Mouse (Mus musculus): ENCODE measurements around the gene Tas1r2.

Tas1r2 gene

GRCm38 (mm10) chr4:139653238-139653637 is at the start of gene Tas1r2:
TSS of gene Tas1r2 (plus strand) at chr4:139653538.
- no peak for DNase-seq

DNA sequence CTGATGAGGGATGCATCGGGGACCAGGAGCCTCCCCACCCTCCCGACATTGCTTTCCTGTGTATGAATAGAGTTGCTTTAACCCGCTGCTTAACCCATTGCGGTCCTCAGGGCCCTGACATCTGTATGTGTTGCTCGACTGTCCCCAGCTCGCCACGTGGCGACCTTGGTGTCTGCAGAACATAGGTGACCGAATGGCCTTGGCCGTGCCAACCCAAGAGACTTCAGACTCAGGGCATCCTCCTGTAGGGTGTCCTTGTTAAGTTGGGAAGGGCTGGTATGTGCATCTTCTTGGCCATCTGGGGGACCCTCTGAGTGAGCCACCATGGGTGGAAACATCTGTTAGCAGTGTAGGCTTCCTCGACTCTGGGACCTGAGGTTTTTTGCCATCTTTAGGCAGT is 48.1 kb upstream of the Tas1r2 start:
- no peak for DNase-seq

DNA sequence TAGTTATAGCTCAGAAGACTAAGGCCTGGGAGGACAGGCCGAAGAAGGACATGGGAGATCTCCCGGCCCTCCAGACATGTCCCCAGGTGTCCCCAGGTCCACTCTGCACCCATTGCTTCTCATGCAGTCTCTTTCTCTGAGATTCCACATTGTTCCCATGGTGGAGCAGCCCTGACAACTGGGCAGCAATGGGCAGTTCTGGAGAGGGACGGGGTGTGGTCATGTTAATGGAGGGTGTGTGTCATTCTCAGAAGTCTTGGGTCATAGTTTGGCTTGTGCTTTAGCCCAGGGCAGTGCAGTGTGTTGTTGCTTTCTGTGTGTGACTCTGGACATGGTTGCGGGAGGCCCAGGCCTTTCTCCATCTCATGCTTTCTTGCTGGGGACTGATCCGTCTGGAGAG is 46.6 kb upstream of the Tas1r2 start:
- no peak for DNase-seq

DNA sequence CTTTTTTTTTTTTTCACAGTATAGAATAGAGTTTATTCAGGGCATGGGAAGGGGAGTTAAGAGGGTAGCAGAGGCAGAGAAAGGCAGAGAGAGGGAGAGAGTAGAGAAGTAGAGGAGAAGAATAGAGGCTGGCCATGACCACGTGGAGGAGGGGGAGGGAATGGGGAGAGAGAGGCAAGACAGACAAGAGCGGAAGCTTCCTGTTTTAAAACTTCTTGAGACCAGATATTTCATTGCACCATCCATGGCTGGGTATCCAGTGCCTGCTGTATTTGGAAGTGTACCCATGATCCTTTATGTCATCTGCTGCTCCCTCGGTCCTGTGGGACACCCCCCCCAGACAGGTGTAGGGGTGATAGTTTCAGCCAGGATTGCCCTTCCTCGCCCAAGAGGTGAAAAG is 44.4 kb upstream of the Tas1r2 start:
- DNase-seq = no peak

GRCm38 (mm10) chr4:139610954-139611353 is 42.4 kb upstream of the Tas1r2 start:
- no peak for DNase-seq

DNA sequence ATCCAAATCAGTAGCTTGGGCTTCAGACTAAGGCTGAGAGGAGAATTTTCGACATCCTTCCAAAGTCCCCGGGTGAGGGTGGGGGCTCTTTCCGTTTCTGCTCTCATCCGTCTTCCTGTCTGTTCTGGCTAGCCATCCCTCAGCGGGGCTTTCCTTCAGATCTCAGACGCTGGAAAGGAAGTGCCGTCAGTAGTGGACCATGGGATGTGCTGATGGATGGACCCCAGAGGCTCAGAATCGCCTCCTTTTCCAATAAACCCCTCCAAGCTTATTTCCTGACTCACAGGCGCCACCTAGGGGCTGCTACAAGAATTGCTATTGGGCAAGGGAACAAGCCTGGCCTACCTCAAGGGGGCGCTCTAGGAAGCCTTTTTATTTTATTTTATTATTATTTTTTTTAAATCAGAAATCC is 41.8 kb upstream of the Tas1r2 start:
- DNase-seq = peak; percentile 89

- DNase-seq = no peak
Measured at GRCm38 (mm10) chr4:139614524-139615260, 38.6 kb upstream of the Tas1r2 start.

- DNase-seq = peak; percentile 76
Measured at GRCm38 (mm10) chr4:139616276-139617000, 36.9 kb upstream of the Tas1r2 start.

DNA sequence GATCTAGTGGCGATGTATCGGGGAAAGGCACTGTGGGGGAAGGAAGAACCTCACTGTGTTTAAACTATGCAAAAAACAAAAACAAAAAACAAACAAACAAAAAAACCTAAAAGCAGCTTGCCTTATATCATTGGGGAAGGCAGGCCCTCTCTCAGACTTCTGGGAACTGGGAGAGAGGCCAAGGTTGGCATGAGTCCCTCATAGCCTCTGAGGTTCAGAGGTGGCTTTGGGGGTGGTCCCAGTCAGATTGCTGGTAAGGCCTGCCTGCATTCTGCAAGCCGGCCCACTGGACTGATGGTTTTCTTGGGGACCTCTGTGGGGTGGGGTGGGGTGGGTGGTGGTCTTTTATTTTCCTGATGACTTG is 36.4 kb upstream of the Tas1r2 start:
- DNase-seq = no peak

GRCm38 (mm10) chr4:139619765-139620164 is 33.6 kb upstream of the Tas1r2 start:
- no peak for DNase-seq

DNA sequence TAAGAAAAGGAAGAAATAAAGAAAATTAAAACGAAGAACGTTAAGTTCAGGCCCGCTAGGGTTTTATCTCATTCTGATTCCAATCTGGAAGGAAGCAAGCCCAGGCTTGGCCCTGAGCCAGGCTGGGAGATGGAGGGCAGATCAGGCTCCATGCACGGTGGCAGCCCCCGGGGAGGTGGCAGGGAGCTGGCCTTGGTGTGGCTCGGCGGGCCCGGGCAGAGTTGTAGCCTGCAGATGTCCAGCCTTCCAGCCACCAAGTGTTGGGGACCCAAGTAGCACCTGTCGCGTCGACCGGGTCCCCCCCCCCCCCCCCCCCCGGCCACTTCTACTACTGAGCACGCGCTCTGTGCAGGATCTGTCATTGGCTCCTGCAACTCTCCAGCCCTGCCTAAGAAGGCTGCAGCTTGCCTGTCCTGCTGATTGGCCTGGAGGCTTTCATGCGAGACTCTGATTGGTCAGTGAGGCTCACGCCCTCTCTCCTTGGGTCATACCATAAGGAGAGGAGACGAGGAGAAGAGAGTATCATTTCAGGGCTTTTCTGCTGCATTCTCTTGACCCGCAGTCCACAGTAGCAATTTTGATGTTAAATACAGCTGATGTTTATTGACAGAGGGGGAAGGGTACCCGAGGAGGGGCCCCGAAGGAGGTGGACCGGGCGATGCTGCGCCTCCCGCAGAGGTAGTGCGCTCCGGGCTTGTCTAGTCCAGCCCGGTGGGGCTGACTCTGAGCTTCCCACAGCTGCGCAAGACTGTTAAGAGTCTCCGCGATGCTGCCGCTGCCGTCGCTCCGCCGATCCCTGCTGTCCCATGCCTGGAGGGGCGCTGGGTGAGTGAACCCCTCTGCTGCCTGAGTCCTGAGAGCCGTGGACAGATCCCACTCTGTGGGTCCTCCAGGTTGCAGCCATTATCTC is 30.7 kb upstream of the Tas1r2 start, which contains the start of gene Aldh4a1:
Gene Aldh4a1 (plus strand): TSS at position 494 of the 910 bp plus-strand sequence.
- DNase-seq = peak; percentile 85

GRCm38 (mm10) chr4:139623434-139624115 is 29.8 kb upstream of the Tas1r2 start:
- DNase-seq = peak; percentile 28

DNA sequence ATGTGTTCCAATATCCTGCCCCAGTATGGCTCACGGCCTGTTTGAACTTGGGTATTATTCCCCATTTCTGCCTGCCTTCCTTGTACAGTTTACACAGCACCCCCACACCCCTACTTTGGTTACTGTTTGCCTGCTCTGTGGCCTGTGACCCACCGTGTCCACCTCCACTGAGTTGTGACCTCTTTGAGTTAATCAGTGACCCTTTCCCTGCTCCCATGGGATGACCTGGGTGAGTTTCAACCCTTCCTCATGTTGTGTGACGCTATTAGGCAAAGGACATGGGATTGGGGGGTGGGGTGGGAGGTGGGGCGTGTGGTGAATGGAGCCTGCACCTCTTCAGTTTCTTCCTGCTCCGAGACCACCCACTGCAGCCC is 29.2 kb upstream of the Tas1r2 start:
- DNase-seq = no peak

DNA sequence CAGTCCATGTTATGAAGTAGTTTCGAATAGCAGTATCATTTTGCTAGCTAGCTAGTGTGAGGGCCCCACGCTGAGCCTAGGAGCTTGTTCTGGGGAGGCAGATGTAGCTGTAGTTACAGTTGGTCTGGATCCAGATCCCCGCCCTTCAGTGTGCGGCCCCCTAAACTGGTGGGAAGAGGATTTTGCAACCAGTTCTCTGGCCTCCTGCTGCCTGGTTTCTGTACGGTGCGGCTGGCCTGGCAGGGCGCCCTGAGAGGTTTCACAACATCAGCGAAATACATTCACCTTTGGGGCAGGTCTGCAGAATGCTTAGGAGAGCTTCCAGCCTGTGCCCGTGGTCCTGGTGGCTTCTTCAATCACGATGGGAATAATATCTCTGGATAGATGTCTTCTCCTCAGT is 28.6 kb upstream of the Tas1r2 start:
- DNase-seq = no peak

DNA sequence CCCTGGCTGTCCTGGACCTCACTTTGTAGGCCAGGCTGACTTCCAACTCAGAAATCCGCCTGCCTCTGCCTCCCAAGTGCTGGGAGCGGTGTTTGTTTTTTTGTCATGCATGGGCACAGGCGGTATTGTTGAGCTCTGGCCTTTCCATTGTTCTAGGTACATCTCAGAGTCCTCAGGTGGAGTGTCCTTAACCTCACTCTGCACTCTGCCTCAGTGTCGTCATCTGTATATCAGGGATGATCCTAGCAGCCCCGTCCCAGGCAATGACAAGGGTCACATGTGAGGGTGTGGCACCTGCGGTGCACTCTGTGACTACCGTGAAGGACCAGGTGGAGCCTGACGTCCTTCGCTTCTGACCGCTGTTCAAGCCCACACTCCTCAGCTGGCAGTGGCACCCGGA is 26.0 kb upstream of the Tas1r2 start:
- no peak for DNase-seq

- DNase-seq = peak; percentile 50
Measured at GRCm38 (mm10) chr4:139630171-139630570, 23.2 kb upstream of the Tas1r2 start.

GRCm38 (mm10) chr4:139631141-139631540 is 22.2 kb upstream of the Tas1r2 start:
- DNase-seq = no peak

- no peak for DNase-seq
Measured at GRCm38 (mm10) chr4:139631569-139632253, 21.6 kb upstream of the Tas1r2 start.

DNA sequence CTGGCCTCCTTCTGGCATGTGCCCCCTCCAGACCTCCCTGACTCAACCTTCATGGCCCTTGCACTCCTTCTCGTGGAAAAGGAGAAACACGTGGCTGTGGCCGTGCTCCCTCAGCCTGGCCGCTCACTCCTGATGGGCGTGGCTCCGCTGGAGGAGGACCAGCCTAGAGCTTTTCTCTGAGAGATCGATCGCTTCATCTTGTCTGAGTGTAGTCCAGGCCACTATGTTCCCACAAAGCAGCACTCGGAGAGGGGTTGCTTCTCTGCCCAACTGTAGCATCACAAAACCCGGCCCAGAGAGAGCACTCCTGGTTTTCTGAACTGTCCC is 21.1 kb upstream of the Tas1r2 start:
- DNase-seq = no peak

- peak; percentile 87 for DNase-seq
Measured at GRCm38 (mm10) chr4:139636373-139636772, 17.0 kb upstream of the Tas1r2 start.

DNA sequence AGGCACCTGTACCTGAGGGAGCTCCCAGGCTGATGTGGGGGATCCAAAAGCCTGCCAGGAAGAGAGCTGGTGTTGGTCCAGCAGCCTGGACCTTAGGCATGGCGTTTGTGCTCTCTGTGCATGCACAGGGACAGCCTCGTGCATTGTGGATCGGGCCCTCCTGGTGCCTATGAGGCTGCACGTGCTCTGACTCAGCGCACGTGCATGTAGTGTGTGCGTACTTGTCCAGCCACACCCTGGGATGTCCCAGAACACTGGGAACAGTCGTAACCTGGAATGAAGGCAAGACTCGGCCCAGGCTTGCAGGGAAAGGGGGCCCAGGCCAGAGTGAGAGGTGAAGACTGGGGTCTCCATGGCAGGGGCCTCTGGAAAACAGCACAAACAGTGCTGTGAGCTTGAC is 15.5 kb upstream of the Tas1r2 start:
- DNase-seq = no peak

GRCm38 (mm10) chr4:139638356-139638755 is 15.0 kb upstream of the Tas1r2 start:
- DNase-seq = no peak
